9 mouse cellular contexts compared by ENCODE assay signal in genomic region chr5:119400223-119400935, GRCm38 (mm10).
DNase-seq lines count a peak whose midpoint lies in the region; ATAC-seq and TF ChIP-seq lines count a peak whose summit lies in the region.
"Had no signal": no experiment of that assay in that cellular context is flagged by ENCODE, and none has a peak within 500 bp of the region (broad histone marks: within the 10 kb centered on the region; RNA-seq: fewer than 3 reads in every experiment).

No protein-coding gene starts in this region.

- no peak for ATAC-seq in hindbrain, embryonic 13.5 days (ENCODE audit: low FRiP score)
- ATAC-seq in hindbrain, postnatal 0 days: no peak
- no peak for ATAC-seq in embryonic facial prominence, embryonic 15.5 days (ENCODE audit: insufficient number of reproducible peaks, low FRiP score, low TSS enrichment, low read depth)
- peak; percentile 74; the same call in 1 of the 2 replicates for ATAC-seq in stomach, embryonic 15.5 days (ENCODE audit: insufficient read depth, low FRiP score, low read depth)

- H3K9me3 ChIP-seq in hindbrain, embryonic 13.5 days: 0 out of 2 replicates have a peak, but pooled peaks cover 4% of the 10 kb centered on the region
- H3K9me3 ChIP-seq in hindbrain, postnatal 0 days (ENCODE audit: low read length): no peaks in the 10 kb centered on the region
- no peaks in the 10 kb centered on the region for H3K9me3 ChIP-seq in embryonic facial prominence, embryonic 15.5 days (replicated peaks)
- no peaks in the 10 kb centered on the region for H3K9me3 ChIP-seq in stomach, embryonic 15.5 days

- H3K4me1 ChIP-seq in hindbrain, embryonic 13.5 days (replicated peaks): peaks cover 7% of the 10 kb centered on the region
- no peaks in the 10 kb centered on the region for H3K4me1 ChIP-seq in hindbrain, postnatal 0 days (ENCODE audit: insufficient read depth, low read length)
- peaks cover 16% of the 10 kb centered on the region for H3K4me1 ChIP-seq in embryonic facial prominence, embryonic 15.5 days
- H3K4me1 ChIP-seq in stomach, embryonic 15.5 days: peaks cover 10% of the 10 kb centered on the region; the same call in 1 of the 2 replicates
- no peaks in the 10 kb centered on the region for H3K4me1 ChIP-seq in cerebellum, adult 2 months (ENCODE audit: control insufficient read depth, insufficient read depth, low read length)
- H3K4me1 ChIP-seq: megakaryocyte, embryonic 14.5 days had no signal

- 14% methylated on average over 6 of the region's 6 CpGs for WGBS in hindbrain, embryonic 13.5 days
- whole genome bisulfite sequencing in hindbrain, postnatal 0 days: 19% methylated on average over 6 of the region's 6 CpGs
- 7% methylated on average over 6 of the region's 6 CpGs for WGBS in embryonic facial prominence, embryonic 15.5 days
- WGBS in stomach, embryonic 15.5 days: 9% methylated on average over 6 of the region's 6 CpGs
- WGBS in cerebellum, adult 2 months: 52% methylated on average over 6 of the region's 6 CpGs

- no peak for TF ChIP-seq POLR2A in cerebellum, adult 2 months (IDR thresholded peaks at IDR 0.05; ENCODE audit: borderline replicate concordance, insufficient read depth, low read length)

- no peak overlapping the region for H3K27ac ChIP-seq in hindbrain, embryonic 13.5 days
- no peak overlapping the region for H3K27ac ChIP-seq in hindbrain, postnatal 0 days
- H3K27ac ChIP-seq in embryonic facial prominence, embryonic 15.5 days (replicated peaks): peak overlapping the region; percentile 58
- H3K27ac ChIP-seq in stomach, embryonic 15.5 days: peak overlapping the region; percentile 81
- no peak overlapping the region for H3K27ac ChIP-seq in cerebellum, adult 2 months (ENCODE audit: insufficient read depth, low read length)

- peak overlapping the region; percentile 58; the same call in 1 of the 2 replicates for H3K9ac ChIP-seq in hindbrain, embryonic 13.5 days
- no peak overlapping the region for H3K9ac ChIP-seq in hindbrain, postnatal 0 days (replicated peaks; ENCODE audit: low read length)
- H3K9ac ChIP-seq in embryonic facial prominence, embryonic 15.5 days: no peak overlapping the region
- no peak overlapping the region for H3K9ac ChIP-seq in stomach, embryonic 15.5 days

- DNase-seq in hindbrain, postnatal 0 days (ENCODE audit: low spot score): no peak
- DNase-seq in kidney, postnatal 4 days: peak; percentile 58 to 65
- DNase-seq in cerebellum, adult 2 months: no peak
- no peak for DNase-seq in frontal cortex, postnatal 36 days (ENCODE audit: low spot score in 2 of 2)
- no peak for DNase-seq in cerebellum, adult 11 months

- H3K36me3 ChIP-seq in hindbrain, embryonic 13.5 days: no peaks in the 10 kb centered on the region
- no peaks in the 10 kb centered on the region for H3K36me3 ChIP-seq in hindbrain, postnatal 0 days (ENCODE audit: insufficient read depth, low read length)
- H3K36me3 ChIP-seq in embryonic facial prominence, embryonic 15.5 days: no peaks in the 10 kb centered on the region
- no peaks in the 10 kb centered on the region for H3K36me3 ChIP-seq in stomach, embryonic 15.5 days

- H3K4me3 ChIP-seq in hindbrain, embryonic 13.5 days: no peak overlapping the region
- H3K4me3 ChIP-seq in hindbrain, postnatal 0 days (ENCODE audit: low read length): no peak overlapping the region
- H3K4me3 ChIP-seq in embryonic facial prominence, embryonic 15.5 days (replicated peaks): no peak overlapping the region
- H3K4me3 ChIP-seq in stomach, embryonic 15.5 days (replicated peaks): no peak overlapping the region
- no peak overlapping the region for H3K4me3 ChIP-seq in cerebellum, adult 2 months (replicated peaks; ENCODE audit: insufficient read depth, low read depth, low read length)
- H3K4me3 ChIP-seq: megakaryocyte, embryonic 14.5 days had no signal

- H3K27me3 ChIP-seq in hindbrain, embryonic 13.5 days: no peaks in the 10 kb centered on the region
- H3K27me3 ChIP-seq in hindbrain, postnatal 0 days (ENCODE audit: insufficient read depth, low read length): no peaks in the 10 kb centered on the region
- H3K27me3 ChIP-seq in embryonic facial prominence, embryonic 15.5 days: no peaks in the 10 kb centered on the region
- H3K27me3 ChIP-seq in stomach, embryonic 15.5 days (replicated peaks): no peaks in the 10 kb centered on the region
- H3K27me3 ChIP-seq in cerebellum, adult 2 months (ENCODE audit: control insufficient read depth, insufficient read depth, low read length): no peaks in the 10 kb centered on the region
- H3K27me3 ChIP-seq: megakaryocyte, embryonic 14.5 days had no signal

- no peak overlapping the region for H3K4me2 ChIP-seq in hindbrain, embryonic 13.5 days
- H3K4me2 ChIP-seq in hindbrain, postnatal 0 days (ENCODE audit: low read depth, low read length): no peak overlapping the region
- no peak overlapping the region for H3K4me2 ChIP-seq in embryonic facial prominence, embryonic 15.5 days (replicated peaks)
- 0 out of 2 replicates have a peak overlapping the region, but pooled peaks have one; percentile 1 for H3K4me2 ChIP-seq in stomach, embryonic 15.5 days

- no peak for TF ChIP-seq CTCF in hindbrain, postnatal 0 days (IDR thresholded peaks at IDR 0.05; ENCODE audit: low read depth)
- TF ChIP-seq CTCF in cerebellum, adult 2 months (IDR thresholded peaks at IDR 0.05; ENCODE audit: borderline replicate concordance, insufficient read depth, low read depth, low read length): no peak

Comparison
In these comparisons a context has a peak if more than half of its experiments do, and no peak if none do; other contexts are left out.
1. H3K27ac ChIP-seq: peak in embryonic facial prominence, embryonic 15.5 days (single experiment) and stomach, embryonic 15.5 days (single experiment); none in hindbrain, embryonic 13.5 days (single experiment), hindbrain, postnatal 0 days (single experiment) and cerebellum, adult 2 months (single experiment).
2. DNase-seq: peak in kidney, postnatal 4 days (2 of 2); none in hindbrain, postnatal 0 days (single experiment), cerebellum, adult 2 months (0 of 2), frontal cortex, postnatal 36 days (0 of 2) and cerebellum, adult 11 months (single experiment).